Mouse (Mus musculus) heart, embryonic 15.5 days (tissue): Measurements from ENCODE around the gene Fignl2. TPM values are rescaled to one million over a fixed set of nuclear protein-coding genes. Genes with fewer than 3 reads are reported as not detected.

Experiments
- ATAC-seq: fragments of 200-750 bp; cut with Nextera tagmentation; replicated peaks from 2 replicates; pipeline ENCODE4 v1.8.0; 2017; ENCODE audit warnings: low read depth, moderate TSS enrichment; ENCODE audit not compliant: insufficient number of reproducible peaks, insufficient read depth, low FRiP score
- H3K27ac ChIP-seq: fragments of 300-500 bp; sonication (generic); 2 replicates; pipeline ENCODE4 v1.5.1; 2015; ENCODE audit warnings: mild to moderate bottlenecking, inconsistent platforms
- H3K27me3 ChIP-seq: fragments of 300-500 bp; sonication (generic); 2 replicates; pipeline ENCODE4 v1.6.1; 2015; ENCODE audit warnings: inconsistent platforms
- H3K36me3 ChIP-seq: fragments of 300-500 bp; sonication (generic); 2 replicates; pipeline ENCODE4 v1.6.1; 2015; ENCODE audit warnings: mild to moderate bottlenecking, inconsistent platforms
- H3K4me1 ChIP-seq: fragments of 300-500 bp; sonication (generic); replicated peaks from 2 replicates; pipeline ENCODE4 v1.6.1; 2015; ENCODE audit warnings: inconsistent platforms
- H3K4me2 ChIP-seq: fragments of 300-500 bp; sonication (generic); 2 replicates; pipeline ENCODE4 v1.6.1; 2015; ENCODE audit warnings: inconsistent platforms, mild to moderate bottlenecking, moderate library complexity
- H3K4me3 ChIP-seq: fragments of 300-500 bp; sonication (generic); 2 replicates; pipeline ENCODE4 v1.5.1; 2015; ENCODE audit warnings: mild to moderate bottlenecking, inconsistent platforms
- H3K9ac ChIP-seq: fragments of 300-500 bp; sonication (generic); 2 replicates; pipeline ENCODE4 v1.6.1; 2015; ENCODE audit warnings: mild to moderate bottlenecking, inconsistent platforms
- H3K9me3 ChIP-seq: fragments of 300-500 bp; sonication (generic); replicated peaks from 2 replicates; pipeline ENCODE4 v1.6.1; 2016; ENCODE audit warnings: inconsistent platforms
- WGBS: fragments of 180-500 bp; shearing (Covaris S2); methylation state at CpG from one replicate; pipeline ENCODE4 v1.1.7; 2015; ENCODE audit warnings: mixed read lengths; 5-methylcytosine and 5-hydroxymethylcytosine counted together
- polyA plus RNA-seq: library from polyadenylated mRNA; unstranded; fragments of >200 nt; fragmentation: Nextera tagmentation; extraction: Ambion mirVana; gene quantifications from 2 replicates; pipeline ENCODE4 v1.2.1, GENCODE M21; 2015

The Fignl2 gene
- polyA plus RNA-seq, 1 experiment from 2014 or later: 0.03 TPM

DNA sequence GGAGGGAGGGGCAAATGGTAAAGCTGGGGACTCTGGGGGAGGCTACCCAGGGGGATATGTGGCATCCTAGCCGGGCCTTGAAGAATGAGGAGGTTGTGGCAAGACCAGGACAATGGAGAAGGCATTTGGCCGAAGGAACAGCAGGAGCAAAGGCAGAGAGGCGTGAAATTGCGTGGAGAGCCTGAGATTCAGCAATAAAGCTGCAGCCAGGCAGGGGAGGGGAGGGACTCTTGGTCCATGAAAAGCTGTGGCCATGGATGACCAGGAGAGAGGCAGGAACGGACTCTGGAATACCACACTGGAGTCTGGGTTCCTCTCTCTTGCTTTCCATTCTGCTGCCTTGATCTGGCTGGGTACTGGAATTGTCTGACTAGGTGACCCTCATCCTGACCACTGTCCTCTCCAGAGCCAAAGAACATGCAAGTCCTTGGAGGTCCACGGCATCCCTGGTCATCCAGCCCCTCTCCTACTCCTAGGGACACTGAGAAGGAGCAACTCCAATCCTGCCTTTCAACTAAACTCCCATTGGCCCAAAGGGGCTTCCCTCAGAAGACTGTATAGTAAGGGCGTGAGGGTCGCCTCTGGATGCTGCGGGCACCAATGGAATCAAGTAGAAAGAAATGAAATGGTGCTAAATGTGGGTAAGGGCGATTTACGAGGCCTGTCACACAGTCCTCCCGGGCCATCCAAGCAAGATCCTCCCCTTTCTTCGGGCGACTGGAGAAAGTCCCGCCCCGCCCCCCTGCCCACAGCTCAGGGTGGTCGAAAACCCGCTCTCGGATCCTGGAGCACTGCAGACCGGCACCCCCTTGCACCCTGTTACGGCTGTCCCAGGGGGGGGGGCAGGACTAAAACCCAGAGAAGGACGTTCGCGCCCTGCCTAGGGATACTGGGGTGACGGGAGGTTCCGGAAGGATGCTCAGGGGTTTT lies 2.0 kb downstream of the Fignl2 start:
- Histone ChIP-seq H3K9me3 (no peaks in the 10 kb centered on the region), H3K4me2 (peak overlapping the region; percentile 91), H3K4me1 (peaks cover 43% of the 10 kb centered on the region), H3K36me3 (no peaks in the 10 kb centered on the region), H3K27me3 (peaks cover 46% of the 10 kb centered on the region), H3K27ac (no peak overlapping the region), H3K9ac (no peak overlapping the region), H3K4me3 (peak overlapping the region; percentile 65)
- ATAC-seq: no peak
- 18% methylated on average over 26 of the region's 26 CpGs for WGBS

- Histone ChIP-seq H3K27me3 (peaks cover 47% of the 10 kb centered on the region), H3K4me3 (no peak overlapping the region), H3K9ac (no peak overlapping the region), H3K9me3 (no peaks in the 10 kb centered on the region), H3K27ac (no peak overlapping the region), H3K4me1 (peaks cover 48% of the 10 kb centered on the region), H3K4me2 (peak overlapping the region; percentile 91; the same call in 1 of the 2 replicates), H3K36me3 (no peaks in the 10 kb centered on the region)
- no peak for ATAC-seq
- WGBS: 67% methylated on average over 5 of the region's 5 CpGs
These were observed 2.7 kb downstream of the Fignl2 start for GRCm38 (mm10) chr15:101075656-101076055.

DNA sequence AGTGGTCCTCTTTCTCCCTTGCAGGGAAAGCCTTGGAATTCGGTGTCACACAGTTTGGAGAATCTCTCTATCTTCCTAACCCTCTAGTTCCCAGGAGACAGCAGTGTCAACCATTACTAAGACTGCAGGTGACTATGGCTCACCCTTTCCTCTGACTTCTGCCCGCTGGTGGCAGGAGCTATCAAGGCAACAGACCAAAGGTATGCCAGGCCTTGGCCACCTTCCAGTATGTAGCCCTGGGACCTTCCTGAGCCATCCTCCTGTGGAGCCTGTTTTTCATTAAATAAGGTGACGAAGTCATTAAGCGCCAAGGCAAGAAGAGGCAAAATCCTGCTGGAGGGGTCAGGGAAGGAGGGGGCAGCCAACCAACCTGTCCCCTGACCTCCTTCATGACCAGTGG lies 3.2 kb downstream of the Fignl2 start:
- Histone ChIP-seq H3K9ac (no peak overlapping the region), H3K27ac (no peak overlapping the region), H3K4me2 (no peak overlapping the region), H3K4me1 (peaks cover 50% of the 10 kb centered on the region), H3K4me3 (no peak overlapping the region), H3K9me3 (no peaks in the 10 kb centered on the region), H3K27me3 (peaks cover 48% of the 10 kb centered on the region), H3K36me3 (no peaks in the 10 kb centered on the region)
- no peak for ATAC-seq
- 62% methylated on average over 4 of the region's 4 CpGs for WGBS

GRCm38 (mm10) chr15:101074067-101074466 lies 4.3 kb downstream of the Fignl2 start:
- Histone ChIP-seq H3K27me3 (peaks cover 50% of the 10 kb centered on the region), H3K4me3 (no peak overlapping the region), H3K27ac (no peak overlapping the region), H3K4me2 (no peak overlapping the region), H3K9me3 (no peaks in the 10 kb centered on the region), H3K36me3 (no peaks in the 10 kb centered on the region), H3K4me1 (peaks cover 47% of the 10 kb centered on the region), H3K9ac (no peak overlapping the region)
- ATAC-seq: no peak
- 73% methylated on average over 5 of the region's 5 CpGs for WGBS

GRCm38 (mm10) chr15:101072736-101073135 lies 5.6 kb downstream of the Fignl2 start:
- Histone ChIP-seq H3K9me3 (no peaks in the 10 kb centered on the region), H3K4me3 (no peak overlapping the region), H3K4me2 (no peak overlapping the region), H3K9ac (no peak overlapping the region), H3K27me3 (peaks cover 41% of the 10 kb centered on the region), H3K27ac (no peak overlapping the region), H3K36me3 (no peaks in the 10 kb centered on the region), H3K4me1 (peaks cover 41% of the 10 kb centered on the region)
- no peak for ATAC-seq
- 51% methylated on average over 2 of the region's 2 CpGs for WGBS

GRCm38 (mm10) chr15:101070762-101071161 lies 7.6 kb downstream of the Fignl2 start:
- 34% methylated on average over 5 of the region's 5 CpGs for WGBS
- Histone ChIP-seq H3K36me3 (no peaks in the 10 kb centered on the region), H3K4me3 (no peak overlapping the region), H3K27me3 (peaks cover 22% of the 10 kb centered on the region), H3K27ac (no peak overlapping the region), H3K4me2 (no peak overlapping the region), H3K9me3 (no peaks in the 10 kb centered on the region), H3K9ac (no peak overlapping the region), H3K4me1 (peaks cover 33% of the 10 kb centered on the region)
- ATAC-seq: no peak

GRCm38 (mm10) chr15:101069641-101070190 lies 8.7 kb downstream of the Fignl2 start:
- Histone ChIP-seq H3K4me2 (no peak overlapping the region), H3K4me3 (no peak overlapping the region), H3K36me3 (no peaks in the 10 kb centered on the region), H3K9ac (no peak overlapping the region), H3K27ac (no peak overlapping the region), H3K27me3 (peaks cover 14% of the 10 kb centered on the region), H3K9me3 (no peaks in the 10 kb centered on the region), H3K4me1 (peaks cover 37% of the 10 kb centered on the region)
- 67% methylated on average over 9 of the region's 9 CpGs for WGBS
- ATAC-seq: no peak

- Histone ChIP-seq H3K27me3 (peaks cover 14% of the 10 kb centered on the region), H3K9ac (no peak overlapping the region), H3K27ac (0 out of 2 replicates have a peak overlapping the region, but pooled peaks have one; percentile 4), H3K36me3 (no peaks in the 10 kb centered on the region), H3K9me3 (no peaks in the 10 kb centered on the region), H3K4me3 (no peak overlapping the region), H3K4me1 (peaks cover 37% of the 10 kb centered on the region), H3K4me2 (no peak overlapping the region)
- no peak for ATAC-seq
- WGBS: 63% methylated on average over 4 of the region's 4 CpGs
These were observed 9.7 kb downstream of the Fignl2 start for GRCm38 (mm10) chr15:101068671-101069070.

GRCm38 (mm10) chr15:101068029-101068428 lies 10.3 kb downstream of the Fignl2 start:
- H3K27ac ChIP-seq: peak overlapping the region; percentile 4; the same call in 1 of the 2 replicates
- no peak overlapping the region for H3K4me3 ChIP-seq
- no peak overlapping the region for H3K9ac ChIP-seq
- WGBS: 35% methylated on average over 3 of the region's 3 CpGs
- no peaks in the 10 kb centered on the region for H3K9me3 ChIP-seq
- H3K4me2 ChIP-seq: no peak overlapping the region
- H3K36me3 ChIP-seq: no peaks in the 10 kb centered on the region
- ATAC-seq: peak; percentile 28; the same call in 1 of the 2 replicates
- peaks cover 14% of the 10 kb centered on the region for H3K27me3 ChIP-seq
- H3K4me1 ChIP-seq: peaks cover 36% of the 10 kb centered on the region

DNA sequence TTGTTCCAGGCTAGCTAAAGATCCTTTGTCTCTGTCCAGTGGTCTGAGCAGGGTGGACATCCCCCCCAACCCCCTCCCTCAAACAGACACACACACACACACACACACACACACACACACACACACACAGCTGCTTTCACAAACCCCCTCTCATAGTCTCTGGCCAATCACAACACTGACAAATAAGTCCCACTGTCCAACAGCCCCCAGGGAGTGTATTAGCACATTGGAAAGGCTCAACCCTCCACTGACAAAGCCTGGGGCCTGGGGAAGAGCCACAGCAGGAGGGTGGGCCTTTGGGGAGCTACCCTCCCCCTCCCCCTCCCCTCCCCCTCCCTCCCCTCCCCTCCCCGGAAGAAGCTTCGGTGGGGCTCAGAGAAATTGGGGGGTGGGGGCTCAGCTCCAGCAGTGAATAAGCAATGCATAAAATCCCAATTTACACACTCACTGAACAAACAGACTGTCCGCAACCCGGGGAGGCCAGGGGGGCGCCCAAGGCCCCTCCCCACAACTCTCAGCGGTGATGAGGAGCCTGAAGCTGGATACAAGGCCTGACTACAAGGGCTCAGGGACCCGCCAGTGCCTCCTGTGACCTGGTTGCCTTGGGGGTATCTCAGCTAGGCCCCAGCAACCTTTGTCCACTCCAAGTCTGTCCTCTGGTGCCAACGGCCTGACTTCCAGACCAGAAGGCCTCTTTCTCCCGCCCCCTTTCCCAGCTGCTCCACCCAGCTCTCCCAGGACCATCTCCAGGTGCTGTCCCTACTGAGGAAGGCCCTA lies 11.3 kb downstream of the Fignl2 start:
- peaks cover 33% of the 10 kb centered on the region for H3K4me1 ChIP-seq
- ATAC-seq: no peak
- H3K9ac ChIP-seq: no peak overlapping the region
- no peaks in the 10 kb centered on the region for H3K9me3 ChIP-seq
- H3K36me3 ChIP-seq: no peaks in the 10 kb centered on the region
- H3K27me3 ChIP-seq: peaks cover 14% of the 10 kb centered on the region
- no peak overlapping the region for H3K4me3 ChIP-seq
- peak overlapping the region; percentile 15; the same call in 1 of the 2 replicates for H3K27ac ChIP-seq
- WGBS: 57% methylated on average over 7 of the region's 9 CpGs
- H3K4me2 ChIP-seq: no peak overlapping the region

DNA sequence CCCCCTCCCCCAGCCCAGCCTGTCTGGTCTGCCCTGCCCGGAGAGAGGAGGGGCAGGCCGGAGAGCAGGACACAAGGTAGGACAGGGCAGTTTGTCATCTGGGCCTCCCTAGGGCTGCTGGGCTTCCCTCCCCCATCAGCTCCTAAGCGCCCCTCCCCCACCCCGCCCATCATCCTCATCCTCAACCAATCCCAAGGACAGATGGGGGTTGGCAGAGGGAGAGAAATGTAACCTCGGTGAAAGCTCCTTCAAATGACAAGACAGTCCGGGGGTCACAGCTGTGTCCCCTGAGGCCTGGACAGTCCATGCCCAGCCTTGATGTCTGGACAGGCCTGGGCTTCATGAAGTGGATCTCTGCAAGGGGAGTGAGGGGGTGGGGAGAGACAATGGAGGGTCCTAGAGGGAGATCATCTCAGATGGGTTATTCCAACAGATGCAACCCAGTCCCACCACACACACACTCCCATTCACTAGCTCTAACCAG lies 12.0 kb downstream of the Fignl2 start:
- Histone ChIP-seq H3K27ac (no peak overlapping the region), H3K4me3 (no peak overlapping the region), H3K4me2 (no peak overlapping the region), H3K4me1 (peaks cover 30% of the 10 kb centered on the region), H3K9ac (no peak overlapping the region), H3K27me3 (peaks cover 10% of the 10 kb centered on the region), H3K36me3 (no peaks in the 10 kb centered on the region), H3K9me3 (no peaks in the 10 kb centered on the region)
- ATAC-seq: no peak
- WGBS: 23% methylated on average over 6 of the region's 6 CpGs
